Mouse (Mus musculus) lung, postnatal 36 days (tissue): Measurements from ENCODE around the gene Trpm3.
"Not testable (repeated sequence)": the region's sequence is repeated elsewhere in the genome, so short reads cannot be mapped to it uniquely, and the experiment has no call there.

Experiments
- DNase-seq: peaks from one replicate; pipeline ENCODE4 v3.0.0; 2022; ENCODE audit warnings: mixed read lengths

Gene Trpm3

DNA sequence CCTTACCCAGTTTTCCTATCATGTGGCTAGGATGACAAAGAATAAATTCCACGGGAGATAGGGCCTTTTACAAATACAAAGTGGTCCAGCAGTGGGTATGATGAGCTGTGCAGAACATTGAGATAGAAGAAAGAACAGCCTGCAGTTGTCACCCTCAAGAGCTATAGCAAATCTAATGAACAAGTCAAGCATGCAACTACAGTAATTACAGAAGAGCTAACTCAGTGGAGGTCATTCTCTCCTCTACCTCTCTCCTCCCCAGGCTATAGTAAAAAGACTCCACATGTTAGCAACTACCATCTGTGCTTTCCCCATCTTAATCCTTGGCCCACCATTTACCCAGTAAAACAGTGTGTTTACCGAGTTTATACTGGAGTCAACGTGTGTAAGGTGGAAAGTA, 629.4 kb downstream of the Trpm3 start:
- DNase-seq, result no peak

GRCm38 (mm10) chr19:22775191-22775695, 636.4 kb downstream of the Trpm3 start:
- DNase-seq, result no peak

DNA sequence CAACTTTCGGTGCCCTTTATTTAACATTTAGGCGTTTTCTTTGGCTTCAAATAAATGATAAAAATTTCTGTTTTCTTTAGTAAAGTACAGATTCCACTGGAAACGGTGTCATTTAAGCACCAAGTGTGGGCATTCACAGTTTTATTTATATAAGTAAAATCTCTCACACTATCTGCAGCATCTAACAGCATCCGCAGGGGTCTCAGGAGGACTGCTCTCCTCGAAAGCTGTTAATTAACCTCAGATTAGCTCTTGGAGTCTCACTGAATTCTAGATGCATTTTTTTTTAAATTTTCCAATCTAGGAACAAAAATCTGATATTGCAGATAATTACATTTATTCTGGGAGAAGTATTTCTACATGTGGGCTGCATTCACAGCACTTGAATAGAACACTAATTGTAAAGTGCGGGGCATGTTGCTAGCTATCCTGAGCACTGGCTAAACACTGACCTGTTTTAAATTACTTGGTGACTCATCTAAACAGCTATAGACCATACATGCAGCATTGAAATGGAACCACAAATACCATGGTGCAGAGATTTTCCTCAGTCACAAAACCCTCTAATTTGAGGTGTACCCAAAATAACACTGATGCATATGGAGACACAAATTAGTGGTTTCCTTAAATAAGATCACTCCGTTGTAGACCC, 641.5 kb downstream of the Trpm3 start:
- no peak for DNase-seq

GRCm38 (mm10) chr19:22781579-22781978, 642.7 kb downstream of the Trpm3 start:
- no peak for DNase-seq

DNA sequence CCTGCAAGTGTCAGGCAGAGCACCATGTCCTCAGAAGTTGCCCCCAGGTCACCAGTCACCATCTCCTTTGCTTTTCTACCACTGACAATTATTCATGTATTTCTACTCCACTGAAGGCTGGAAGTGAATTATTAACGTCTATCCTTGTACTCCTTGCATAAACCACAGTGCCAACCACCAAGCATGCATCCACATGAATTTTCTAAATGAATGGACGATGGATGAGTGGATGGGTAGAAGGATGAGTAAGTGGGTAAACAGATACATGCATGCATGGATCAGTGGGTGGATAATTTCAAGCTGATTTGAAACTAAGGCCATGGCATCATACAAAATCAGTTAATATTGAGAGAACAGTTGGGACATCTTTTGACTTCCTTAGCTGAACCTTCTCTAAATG, 644.9 kb downstream of the Trpm3 start:
- no peak for DNase-seq

DNA sequence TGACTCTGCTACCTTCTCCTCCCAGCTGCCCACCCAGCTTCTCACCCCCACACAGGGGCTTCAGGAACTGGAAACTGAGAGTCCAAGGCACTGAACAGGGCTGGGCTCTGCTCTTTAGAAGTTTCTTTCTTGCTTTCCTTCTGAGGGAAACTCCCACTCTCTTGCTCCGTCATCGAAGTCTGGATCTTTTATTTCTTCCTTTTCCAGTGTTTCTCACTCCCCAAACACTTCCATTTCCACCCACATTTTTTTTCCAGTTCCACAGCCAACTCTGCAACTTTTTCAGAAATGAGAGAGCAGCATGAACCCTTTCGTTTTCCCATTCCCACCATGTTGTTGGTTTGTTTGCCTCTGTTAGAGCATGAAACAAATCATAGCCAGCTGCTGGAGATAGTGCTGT, 650.9 kb downstream of the Trpm3 start:
- DNase-seq, result no peak

DNA sequence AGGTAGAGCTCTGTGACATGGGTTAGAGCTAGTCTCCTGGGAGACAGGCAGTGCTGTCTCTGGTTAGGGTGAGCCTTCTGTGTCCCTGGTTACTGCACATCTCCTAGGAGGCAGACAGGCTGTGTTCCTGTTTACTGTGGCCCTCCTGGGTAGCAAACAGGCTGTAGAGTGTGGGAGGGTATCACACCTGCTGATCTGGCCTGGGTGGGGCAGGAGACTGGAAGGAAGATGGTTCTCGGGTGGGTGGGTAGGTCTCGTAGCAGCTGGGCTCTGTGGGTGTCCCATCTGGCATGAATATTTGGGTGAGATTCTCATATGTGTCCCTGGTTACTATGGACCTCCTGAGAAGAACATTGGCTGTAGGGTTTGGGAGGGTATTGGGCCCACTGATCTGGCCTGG, 658.1 kb downstream of the Trpm3 start:
- DNase-seq, result no peak

GRCm38 (mm10) chr19:22800471-22800870, 661.6 kb downstream of the Trpm3 start:
- DNase-seq, result no peak

- no peak for DNase-seq
Measured at GRCm38 (mm10) chr19:22803396-22803795, 664.5 kb downstream of the Trpm3 start.

DNA sequence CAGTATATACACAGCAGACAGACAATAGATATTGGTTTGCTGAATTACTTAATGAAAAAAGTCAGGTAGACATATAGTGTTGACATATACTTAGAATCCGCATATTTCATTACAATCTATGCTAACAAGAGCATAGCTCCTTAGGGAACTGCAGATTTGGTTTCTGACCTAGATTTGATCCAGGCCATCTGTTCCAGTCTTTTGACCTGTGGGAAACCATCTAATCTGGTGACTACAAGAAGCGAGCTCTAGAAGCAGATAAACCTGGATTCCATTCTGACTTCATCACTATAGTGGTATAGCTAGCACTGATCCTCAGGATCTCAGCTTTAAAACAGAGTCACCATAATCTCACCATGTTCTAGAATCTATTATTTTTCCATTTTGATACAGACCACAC, 665.5 kb downstream of the Trpm3 start:
- no peak for DNase-seq

DNA sequence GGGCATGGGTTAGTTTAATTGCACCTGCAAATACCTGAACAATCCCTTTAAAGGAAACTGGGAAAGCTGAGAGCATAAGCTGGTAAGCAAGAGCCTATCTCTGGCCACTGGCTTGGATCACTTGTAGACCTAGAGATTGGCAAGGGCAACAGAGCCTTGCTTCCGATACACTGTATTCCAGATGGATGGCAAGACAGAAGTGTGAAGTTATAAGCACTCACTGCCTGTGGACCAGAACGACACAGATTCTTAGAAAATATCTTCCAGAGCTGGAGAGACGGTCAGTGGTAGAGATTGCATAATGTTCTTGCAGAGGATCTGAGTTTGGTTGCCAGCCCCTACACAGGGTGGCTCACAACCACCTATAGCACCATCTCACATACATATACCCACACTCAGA, 671.4 kb downstream of the Trpm3 start:
- no peak for DNase-seq

- DNase-seq, result no peak
Measured at GRCm38 (mm10) chr19:22821741-22822140, 682.9 kb downstream of the Trpm3 start.

DNA sequence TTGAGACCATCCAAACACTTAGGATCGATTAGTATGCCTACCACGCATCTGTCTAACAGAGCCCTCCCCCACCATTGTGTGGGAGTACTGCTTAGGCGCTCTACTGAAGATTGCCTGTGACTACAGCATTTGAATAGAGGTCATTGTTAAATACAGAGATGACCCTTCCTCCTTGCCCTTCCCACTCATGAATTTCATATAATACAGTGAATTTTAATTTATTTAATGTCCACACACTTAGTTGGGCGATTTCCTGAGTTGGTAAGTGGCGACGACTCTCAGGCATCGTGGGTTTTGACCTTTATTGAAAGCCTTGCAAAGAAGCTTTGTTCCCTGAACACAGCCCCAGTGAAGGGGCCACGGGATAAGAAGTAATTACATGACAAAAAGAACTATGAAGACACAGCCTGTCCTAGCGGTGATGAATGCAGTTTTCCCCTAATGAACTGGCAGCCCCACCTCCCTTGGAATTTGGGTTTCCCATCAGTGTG, 684.7 kb downstream of the Trpm3 start:
- no peak for DNase-seq

DNA sequence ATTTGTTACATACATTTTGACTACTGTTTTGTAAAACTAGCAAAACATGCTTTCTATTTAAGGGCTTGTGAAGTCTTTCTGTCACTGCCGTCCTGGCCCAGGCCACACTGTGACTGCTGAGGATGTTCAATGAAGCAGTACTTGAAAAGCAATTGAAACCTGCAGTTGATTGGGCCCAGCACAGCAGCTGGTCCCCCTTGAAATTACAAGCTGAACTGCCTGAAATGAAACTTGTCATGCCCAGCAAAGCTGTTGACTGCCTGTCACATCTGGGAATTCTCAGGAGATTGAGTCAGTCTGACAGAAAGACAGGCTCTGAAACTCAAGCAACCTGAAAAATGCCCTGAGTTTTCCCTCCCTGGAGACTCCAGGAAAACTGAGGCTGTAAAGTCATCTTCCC, 687.0 kb downstream of the Trpm3 start:
- no peak for DNase-seq

DNA sequence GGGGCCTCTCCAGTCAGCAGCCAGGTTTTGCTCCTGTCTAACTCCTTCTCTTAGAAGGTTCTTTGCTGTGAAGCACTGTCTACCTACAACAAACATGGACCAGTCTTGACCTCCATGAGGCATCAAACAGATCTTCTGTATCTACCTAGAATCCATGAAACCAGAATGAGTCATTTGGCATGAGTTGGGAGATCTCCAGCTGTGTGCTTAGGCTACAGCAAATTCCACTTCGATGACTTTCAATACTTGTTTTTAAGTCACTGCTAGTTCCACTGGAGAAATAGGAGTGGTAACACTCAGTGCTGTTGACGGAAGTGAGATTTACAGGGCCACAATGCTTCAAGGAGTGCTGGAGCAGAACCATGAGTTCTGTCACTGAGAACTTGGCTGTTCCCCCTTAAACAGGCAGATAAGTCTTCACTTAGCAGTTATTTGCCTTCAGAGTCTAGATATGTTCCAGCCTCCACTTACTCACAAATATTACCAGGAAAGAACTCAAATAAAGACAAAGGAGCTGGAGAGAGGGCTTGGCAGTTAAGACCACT, 689.4 kb downstream of the Trpm3 start:
- DNase-seq, result no peak

- no peak for DNase-seq
Measured at GRCm38 (mm10) chr19:22841081-22842040, 702.5 kb downstream of the Trpm3 start.

- DNase-seq, result no peak
Measured at GRCm38 (mm10) chr19:22842697-22843096, 703.9 kb downstream of the Trpm3 start.

GRCm38 (mm10) chr19:22847696-22848095, 708.9 kb downstream of the Trpm3 start:
- no peak for DNase-seq

- DNase-seq, result no peak
Measured at GRCm38 (mm10) chr19:22848251-22848650, 709.4 kb downstream of the Trpm3 start.

- DNase-seq, result no peak
Measured at GRCm38 (mm10) chr19:22848783-22849576, 710.1 kb downstream of the Trpm3 start.

DNA sequence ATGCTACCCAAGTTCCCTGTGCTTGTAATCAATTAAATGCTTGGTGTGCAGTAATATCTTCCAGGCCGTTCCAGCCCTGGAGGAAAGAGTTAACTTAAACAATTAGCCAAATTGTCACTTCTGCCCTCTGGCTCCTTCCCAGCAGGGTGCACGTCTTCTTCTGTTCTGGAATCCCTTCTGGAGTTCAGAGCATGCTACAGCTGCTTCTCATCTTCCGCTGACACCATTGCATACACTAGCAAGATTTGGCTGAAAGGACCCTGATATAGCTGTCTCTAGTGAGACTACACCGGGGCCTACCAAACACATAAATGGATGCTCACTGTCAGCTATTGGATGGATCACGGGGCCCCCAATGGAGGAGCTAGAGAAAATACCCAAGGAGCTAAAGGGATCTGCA, 712.6 kb downstream of the Trpm3 start:
- DNase-seq, result not testable (repeated sequence)

DNA sequence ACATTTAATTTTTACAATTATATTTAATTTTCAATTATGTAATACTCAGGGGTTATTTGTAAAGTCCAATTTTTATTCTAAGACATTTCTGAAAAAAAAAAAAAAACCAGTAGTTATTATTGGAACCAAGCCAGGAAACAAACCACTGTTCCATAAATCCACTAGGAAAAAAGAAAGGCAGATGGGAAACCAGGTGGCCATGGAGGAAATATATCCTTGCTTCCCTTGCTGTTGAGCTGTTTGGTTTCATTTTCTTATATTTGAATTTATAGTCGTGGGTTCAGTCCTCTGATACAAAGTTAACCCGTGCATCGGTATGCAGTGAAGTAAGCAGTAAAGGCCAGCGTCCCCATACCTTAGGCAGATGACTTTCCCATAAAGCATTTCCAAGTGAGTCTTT, 720.8 kb downstream of the Trpm3 start:
- no peak for DNase-seq

GRCm38 (mm10) chr19:22867456-22867855, 728.6 kb downstream of the Trpm3 start:
- no peak for DNase-seq
